Mouse (Mus musculus) left cerebral cortex, adult 2 months (tissue): ENCODE measurements around the gene Thoc7. TPM values are rescaled to one million over a fixed set of nuclear protein-coding genes. Genes with fewer than 3 reads are reported as not detected.

ENCODE experiments used
- DNase-seq, 2 experiments: peaks; one replicate each; pipeline ENCODE4 v3.0.0; 2021 to 2022; ENCODE audit warnings: low spot score in 2 of 2, mixed read lengths in 1 of 2; ENCODE audit errors: extremely low spot score in 1 of 2
- H3K27ac ChIP-seq: fragments of 200-600 bp; 2 replicates; pipeline ENCODE4 v1.8.1; 2022
- H3K4me3 ChIP-seq: fragments of 200-600 bp; 2 replicates; pipeline ENCODE4 v1.8.1; 2022
- CTCF ChIP-seq: fragments of 200-600 bp; IDR thresholded peaks from 2 replicates; pipeline ENCODE4 v1.8.1; 2022; ENCODE audit warnings: antibody characterized with exemption, mild to moderate bottlenecking, moderate library complexity
- intact Hi-C: fragments of 180-260 bp; cut with DNase I; formaldehyde crosslinking; loops from one replicate; pipeline ENCODE4 v1.15.1; 2025
- long read RNA-seq, 2 experiments: library from polyadenylated mRNA; stranded (forward); transcript quantifications; one replicate each; pipeline ENCODE4 v2.0.0; 2021; ENCODE audit warnings: borderline mapping rate in 2 of 2
- total RNA-seq, 2 experiments: library from RNA; stranded (reverse); gene quantifications; 2 replicates each; pipeline ENCODE4 v1.2.3; 2021

Thoc7 gene
- total RNA-seq = 100 to 1,000 TPM in 1 of 2 experiments, 10 to 100 TPM in 1; 90.3 to 106 TPM
- long read RNA-seq, experiment 1, transcript Thoc7-201 (8 exons, 937 nt) = major isoform, 12 of 33 reads
- long read RNA-seq, experiment 1, partial matches to known transcripts = 3 of 33 reads
- long read RNA-seq, experiment 1, other reads (novel, unspliced or antisense) = 15 of 33 reads
- long read RNA-seq, experiment 2, full-length matches to known transcripts = 16 of 30 reads
- long read RNA-seq, experiment 2, partial matches to known transcripts = 3 of 30 reads
- long read RNA-seq, experiment 2, other reads (novel, unspliced or antisense) = 11 of 30 reads

GRCm38 (mm10) chr14:13961401-13962112, at the start of gene Thoc7, which contains the start of gene Atxn7:
Gene Thoc7 (minus strand): TSS chr14:13961852.
Gene Atxn7 (plus strand): TSS chr14:13961440.
- H3K4me3 ChIP-seq = peak within 1 kb of the TSS; percentile 84
- intact Hi-C loops = loop anchor here (2.0 kb wide), 1 partner anchor 137 kb away; no protein-coding TSS in a partner anchor
- peak; percentile 40 to 41 for DNase-seq
- no peak for TF ChIP-seq CTCF
- peak within 1 kb of the TSS; percentile 89 for H3K27ac ChIP-seq

- H3K27ac ChIP-seq = no peak overlapping the region
- no peak overlapping the region for H3K4me3 ChIP-seq
- DNase-seq = no peak
- TF ChIP-seq CTCF = no peak
- intact Hi-C loops = no loop called here
Measured at GRCm38 (mm10) chr14:14009712-14010111, 48.1 kb upstream of the Thoc7 start.

GRCm38 (mm10) chr14:14002771-14003170, 41.1 kb upstream of the Thoc7 start:
- intact Hi-C loops = no loop called here
- Histone ChIP-seq H3K4me3 (no peak overlapping the region), H3K27ac (no peak overlapping the region)
- TF ChIP-seq CTCF = no peak
- no peak for DNase-seq

- H3K4me3 ChIP-seq = no peak overlapping the region
- H3K27ac ChIP-seq = no peak overlapping the region
- TF ChIP-seq CTCF = peak; percentile 26
- DNase-seq = no peak
- intact Hi-C loops = no loop called here
Measured at GRCm38 (mm10) chr14:13995206-13996097, 33.8 kb upstream of the Thoc7 start.

GRCm38 (mm10) chr14:13990741-13991140, 29.1 kb upstream of the Thoc7 start:
- intact Hi-C loops = no loop called here
- TF ChIP-seq CTCF = no peak
- H3K27ac ChIP-seq = no peak overlapping the region
- H3K4me3 ChIP-seq = no peak overlapping the region
- DNase-seq = no peak

- no peak for DNase-seq
- intact Hi-C loops = no loop called here
- no peak; the same call in 1 of the 2 replicates for TF ChIP-seq CTCF
- H3K4me3 ChIP-seq = no peak overlapping the region
- no peak overlapping the region for H3K27ac ChIP-seq
Measured at GRCm38 (mm10) chr14:13988397-13988796, 26.7 kb upstream of the Thoc7 start.

- no peak overlapping the region for H3K4me3 ChIP-seq
- intact Hi-C loops = loop anchor here (5.0 kb wide), 1 partner anchor 110 kb away; no protein-coding TSS in a partner anchor
- peak; percentile 2; the same call in 1 of the 2 replicates for TF ChIP-seq CTCF
- no peak for DNase-seq
- H3K27ac ChIP-seq = no peak overlapping the region
Measured at GRCm38 (mm10) chr14:13982174-13982573, 20.5 kb upstream of the Thoc7 start.

GRCm38 (mm10) chr14:13981286-13981685, 19.6 kb upstream of the Thoc7 start:
- DNase-seq = no peak

GRCm38 (mm10) chr14:13977498-13977897, 15.8 kb upstream of the Thoc7 start:
- Histone ChIP-seq H3K4me3 (no peak overlapping the region), H3K27ac (no peak overlapping the region)
- no peak for DNase-seq
- intact Hi-C loops = no loop called here
- TF ChIP-seq CTCF = no peak

More at GRCm38 (mm10) chr14:13981286-13981685, 19.6 kb upstream of the Thoc7 start:
- H3K27ac ChIP-seq = no peak overlapping the region
- intact Hi-C loops = loop anchor here (5.0 kb wide), 1 partner anchor 111 kb away; no protein-coding TSS in a partner anchor
- no peak for TF ChIP-seq CTCF
- no peak overlapping the region for H3K4me3 ChIP-seq

GRCm38 (mm10) chr14:13971644-13972234, 10.1 kb upstream of the Thoc7 start:
- intact Hi-C loops = no loop called here
- TF ChIP-seq CTCF = no peak

GRCm38 (mm10) chr14:13970513-13970912, 8.9 kb upstream of the Thoc7 start:
- no peak overlapping the region for H3K4me3 ChIP-seq
- no peak for DNase-seq
- no peak overlapping the region for H3K27ac ChIP-seq
- intact Hi-C loops = no loop called here
- no peak for TF ChIP-seq CTCF

More at GRCm38 (mm10) chr14:13971644-13972234, 10.1 kb upstream of the Thoc7 start:
- Histone ChIP-seq H3K27ac (no peak overlapping the region), H3K4me3 (no peak overlapping the region)
- no peak for DNase-seq
